Mouse (Mus musculus): ENCODE measurements around the gene Pced1a.
"Not testable (repeated sequence)": the region's sequence is repeated elsewhere in the genome, so short reads cannot be mapped to it uniquely, and the experiment has no call there.

Pced1a gene

DNA sequence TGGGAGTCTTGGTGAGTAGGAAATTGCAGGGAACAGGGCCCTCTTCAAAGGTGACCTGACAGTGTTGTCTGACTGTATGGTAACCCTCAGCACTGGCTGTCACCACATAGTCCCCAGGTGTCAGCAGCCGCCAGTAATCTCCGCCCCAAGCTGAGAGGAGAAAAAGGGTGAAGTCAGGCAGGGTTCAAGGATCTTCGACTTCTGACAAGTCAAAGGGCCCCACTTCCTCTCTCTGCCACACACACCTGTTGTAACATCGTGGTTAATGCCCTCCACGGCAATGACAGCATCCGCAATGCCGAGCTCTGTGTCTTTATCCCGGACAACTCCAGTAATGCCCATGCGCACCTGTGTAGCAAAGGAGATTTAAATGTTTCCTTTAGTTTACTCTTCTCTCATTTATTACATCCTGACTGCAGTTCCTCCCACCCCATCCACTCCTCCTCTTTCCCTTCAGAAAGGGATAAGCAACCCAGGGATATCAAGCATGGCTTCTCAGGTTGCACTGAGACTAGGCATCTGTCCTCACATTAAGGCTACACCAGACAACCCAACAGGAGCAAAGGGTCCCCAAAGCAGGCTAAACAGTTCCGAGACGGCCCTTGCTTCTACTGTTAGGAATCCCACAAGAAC, 33.4 kb downstream of the Pced1a start:
- no peak for DNase-seq (ENCODE audit: low read depth, low spot score)

DNA sequence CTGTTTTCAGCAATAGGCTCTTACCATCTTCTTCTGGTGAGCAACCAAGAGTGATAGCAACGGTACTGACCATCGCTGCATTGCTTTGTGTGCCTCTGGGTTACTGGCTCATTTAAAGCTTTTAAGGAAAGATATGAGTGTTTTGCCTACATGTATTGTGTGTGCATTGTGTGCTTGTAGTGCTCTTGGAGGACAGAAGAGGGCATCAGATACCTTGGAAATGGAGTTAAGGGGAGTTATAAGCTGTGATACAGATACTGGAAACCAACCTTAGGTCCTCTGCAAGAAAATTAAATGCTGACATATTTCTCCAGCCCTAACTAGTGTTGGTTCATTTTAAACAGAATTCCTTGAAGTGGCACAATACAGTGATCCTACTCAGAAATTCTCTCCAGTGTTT, 35.7 kb downstream of the Pced1a start:
- peak; percentile 59 for DNase-seq (ENCODE audit: low read depth, low spot score)

DNA sequence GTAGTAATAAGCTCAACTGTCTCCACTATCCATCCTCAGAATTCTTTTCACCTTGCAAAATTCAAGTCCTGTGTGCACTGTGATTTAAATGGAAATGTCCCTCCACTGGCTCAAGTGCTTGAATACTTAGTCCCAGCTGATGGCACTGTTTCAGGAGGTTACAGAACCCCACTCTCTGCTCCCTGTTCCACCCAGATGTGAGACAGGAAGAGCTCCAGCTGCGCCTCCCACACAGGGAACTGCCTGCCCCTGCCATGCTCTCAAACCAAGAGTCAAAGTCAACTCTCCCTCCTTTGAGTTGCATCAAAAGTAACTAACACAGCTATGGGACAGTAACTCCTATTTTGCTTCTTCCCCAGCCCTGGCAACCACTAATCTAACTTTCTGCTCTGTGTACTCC, 38.3 kb downstream of the Pced1a start:
- DNase-seq (ENCODE audit: low read depth, low spot score): no peak

DNA sequence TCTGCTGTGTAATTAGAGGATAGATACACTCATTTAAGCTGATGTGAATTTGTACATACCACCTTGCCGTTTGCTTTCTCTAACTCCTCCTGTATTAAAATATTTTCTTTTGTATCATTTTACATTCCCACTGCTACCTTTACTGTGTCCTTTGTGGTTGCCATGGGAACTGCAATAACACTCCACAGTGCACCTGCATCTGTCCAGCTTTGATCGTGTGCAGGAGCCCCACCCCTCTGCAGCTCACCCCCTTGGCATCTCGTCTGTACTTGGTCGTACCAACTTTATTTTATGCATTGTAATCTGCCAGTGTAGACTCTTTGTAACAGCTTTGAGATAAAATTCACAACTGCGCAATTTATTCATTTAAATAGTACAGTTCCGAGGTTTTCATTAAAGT, 40.6 kb downstream of the Pced1a start:
- no peak for DNase-seq (ENCODE audit: low read depth, low spot score)

DNA sequence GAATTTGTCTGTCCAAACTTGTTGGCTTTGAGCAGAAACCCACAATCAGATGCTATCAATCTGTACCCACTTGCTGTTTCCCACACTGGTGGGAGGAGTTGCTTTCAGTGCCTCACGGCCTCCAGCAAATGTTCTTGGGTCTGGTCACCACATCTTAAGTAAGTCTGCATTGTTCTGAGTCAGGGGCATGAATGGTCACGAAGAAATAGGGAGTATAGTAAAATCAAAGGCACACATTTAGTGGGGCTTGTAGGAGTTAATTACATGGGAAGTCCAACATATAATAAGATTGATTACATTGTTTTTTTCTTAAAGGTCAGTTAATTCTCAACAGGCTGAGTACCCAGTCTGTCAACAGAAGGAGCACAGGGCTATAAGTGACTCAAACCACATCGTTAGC, 41.3 kb downstream of the Pced1a start:
- DNase-seq (ENCODE audit: low read depth, low spot score): no peak

DNA sequence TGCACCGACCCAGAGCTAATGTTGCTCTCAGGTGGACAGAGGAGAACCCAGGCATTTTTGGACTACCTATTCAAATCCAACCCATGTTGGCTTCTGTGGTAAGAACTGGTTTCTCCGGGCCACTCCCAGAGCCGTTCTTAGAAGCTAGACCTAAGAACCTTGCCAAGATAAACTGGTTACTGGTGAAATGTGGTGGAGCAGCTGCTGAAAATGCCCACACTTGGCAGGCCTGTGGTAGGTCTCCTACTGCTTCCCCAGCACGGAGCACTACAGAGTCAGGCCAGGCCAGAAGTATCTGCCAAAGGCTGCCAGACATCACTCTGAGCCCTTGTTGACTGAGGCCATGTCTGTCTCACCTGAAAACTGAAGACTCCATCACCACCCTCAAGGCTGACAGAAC, 49.5 kb downstream of the Pced1a start:
- no peak for DNase-seq (ENCODE audit: low read depth, low spot score)

DNA sequence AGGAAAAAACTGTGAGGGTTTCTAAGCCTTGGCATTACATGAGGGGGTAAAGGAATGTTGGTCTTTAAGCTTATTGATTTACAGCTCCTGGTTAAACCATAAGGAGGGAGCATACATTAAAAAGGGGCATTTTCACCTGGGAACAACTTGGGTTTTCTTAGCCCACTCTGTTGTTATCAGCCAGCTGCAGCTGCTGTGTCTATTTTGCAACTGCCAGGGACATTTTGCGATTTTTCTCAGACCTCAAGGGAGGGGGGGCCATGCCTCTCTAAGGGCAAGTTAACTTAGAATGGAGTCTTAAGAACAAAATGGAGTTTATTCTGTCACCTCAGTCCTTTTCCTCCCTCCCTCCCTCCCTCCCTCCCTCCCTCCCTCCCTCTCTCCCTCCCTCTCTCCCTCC, 51.5 kb downstream of the Pced1a start:
- not testable (repeated sequence) for DNase-seq (ENCODE audit: low read depth, low spot score)

DNA sequence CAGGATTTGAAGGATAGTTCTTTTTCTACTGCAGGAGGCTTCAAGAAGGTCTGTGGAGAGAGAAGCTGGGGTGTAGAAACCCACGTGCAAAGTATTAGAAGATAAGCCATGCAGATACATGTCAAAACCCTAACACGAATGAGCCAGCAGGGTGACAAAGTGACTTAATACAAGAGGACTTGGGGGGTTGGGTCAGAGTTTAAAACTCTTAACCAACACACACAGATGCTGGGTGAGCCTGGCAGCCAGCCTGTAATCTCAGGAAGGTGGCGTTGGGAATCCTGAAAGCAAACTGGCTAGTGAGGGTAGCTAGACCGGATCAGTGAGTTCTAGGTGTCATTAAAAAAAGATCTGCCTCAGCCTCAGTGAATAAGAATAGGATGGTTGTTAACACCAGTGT, 57.1 kb downstream of the Pced1a start:
- no peak for DNase-seq (ENCODE audit: low read depth, low spot score)

Measured in R1 (cell line).